Mouse (Mus musculus): ENCODE data around the gene Ank3. TPM values are rescaled to one million over a fixed set of nuclear protein-coding genes. Genes with fewer than 3 reads are reported as not detected.

Gene Ank3
- polyA plus RNA-seq, 1 experiment from 2014 or later = 7.1 TPM

GRCm38 (mm10) chr10:69389511-69389910, 9.1 kb upstream of the Ank3 start:
- no peak for ATAC-seq
- 73% methylated on average over 4 of the region's 4 CpGs for WGBS (ENCODE audit: insufficient replicate concordance)
- H3K27me3 ChIP-seq (ENCODE audit: insufficient read depth, low read length) = no peaks in the 10 kb centered on the region
- no peak overlapping the region for H3K9ac ChIP-seq (replicated peaks)
- H3K36me3 ChIP-seq (replicated peaks; ENCODE audit: insufficient read depth, low read length) = no peaks in the 10 kb centered on the region
- no peak overlapping the region for H3K4me3 ChIP-seq (ENCODE audit: low read depth, low read length)
- TF ChIP-seq CTCF (IDR thresholded peaks at IDR 0.05; ENCODE audit: low read depth) (no peak), EP300 (IDR thresholded peaks at IDR 0.05; ENCODE audit: low read depth) (no peak)
- H3K4me1 ChIP-seq (ENCODE audit: insufficient read depth) = no peaks in the 10 kb centered on the region
- no peak overlapping the region for H3K27ac ChIP-seq (ENCODE audit: low read depth)
- no peaks in the 10 kb centered on the region for H3K9me3 ChIP-seq (ENCODE audit: low read length)
- H3K4me2 ChIP-seq (ENCODE audit: low read depth, low read length) = no peak overlapping the region
- DNase-seq = no peak

- H3K27me3 ChIP-seq (ENCODE audit: insufficient read depth, low read length) = peaks cover 33% of the 10 kb centered on the region
- ATAC-seq = no peak
- DNase-seq = peak; percentile 18
Observed at GRCm38 (mm10) chr10:69398197-69398762, 293 bp upstream of the Ank3 start.

GRCm38 (mm10) chr10:69399814-69400385, 1.3 kb downstream of the Ank3 start:
- Histone ChIP-seq H3K27ac (ENCODE audit: low read depth) (no peak overlapping the region), H3K9ac (replicated peaks) (0 out of 2 replicates have a peak overlapping the region, but pooled peaks have one; percentile 57), H3K27me3 (ENCODE audit: insufficient read depth, low read length) (peaks cover 33% of the 10 kb centered on the region), H3K36me3 (replicated peaks; ENCODE audit: insufficient read depth, low read length) (no peaks in the 10 kb centered on the region), H3K9me3 (ENCODE audit: low read length) (no peaks in the 10 kb centered on the region), H3K4me2 (ENCODE audit: low read depth, low read length) (peak overlapping the region; percentile 90), H3K4me3 (ENCODE audit: low read depth, low read length) (peak overlapping the region; percentile 56), H3K4me1 (ENCODE audit: insufficient read depth) (peaks cover 4% of the 10 kb centered on the region)
- no peak for ATAC-seq
- TF ChIP-seq EP300 (IDR thresholded peaks at IDR 0.05; ENCODE audit: low read depth) = no peak
- TF ChIP-seq CTCF (IDR thresholded peaks at IDR 0.05; ENCODE audit: low read depth) = no peak
- 4% methylated on average over 17 of the region's 17 CpGs for WGBS (ENCODE audit: insufficient replicate concordance)
- no peak for DNase-seq

More at GRCm38 (mm10) chr10:69398197-69398762, 293 bp upstream of the Ank3 start:
- Histone ChIP-seq H3K27ac (ENCODE audit: low read depth) (no peak overlapping the region), H3K9ac (replicated peaks) (peak overlapping the region; percentile 57; the same call in 1 of the 2 replicates), H3K36me3 (replicated peaks; ENCODE audit: insufficient read depth, low read length) (no peaks in the 10 kb centered on the region), H3K4me2 (ENCODE audit: low read depth, low read length) (peak overlapping the region; percentile 90), H3K9me3 (ENCODE audit: low read length) (no peaks in the 10 kb centered on the region), H3K4me3 (ENCODE audit: low read depth, low read length) (peak overlapping the region; percentile 56), H3K4me1 (ENCODE audit: insufficient read depth) (peaks cover 4% of the 10 kb centered on the region)
- TF ChIP-seq CTCF (IDR thresholded peaks at IDR 0.05; ENCODE audit: low read depth) = no peak
- no peak for TF ChIP-seq EP300 (IDR thresholded peaks at IDR 0.05; ENCODE audit: low read depth)
- 1% methylated on average over 26 of the region's 26 CpGs for WGBS (ENCODE audit: insufficient replicate concordance)

DNA sequence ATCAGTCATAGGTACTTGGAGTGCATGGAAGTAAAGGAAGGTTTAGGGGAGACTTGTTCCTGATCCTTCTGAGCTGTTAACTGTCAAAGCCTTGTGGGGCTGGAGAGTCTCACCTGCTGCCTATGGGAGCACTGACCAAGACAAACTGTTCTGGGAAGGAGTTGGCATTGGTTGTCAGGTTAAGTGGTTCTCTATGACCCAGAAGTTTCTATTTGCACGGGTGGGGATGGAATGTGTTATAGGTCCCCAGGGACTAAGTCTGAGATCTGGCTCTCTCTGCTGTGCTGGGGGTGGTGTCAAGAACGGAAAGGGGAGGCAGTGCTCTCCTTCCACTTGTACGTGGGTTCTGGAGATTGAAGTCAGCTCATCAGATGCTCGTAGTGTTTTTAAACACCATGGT, 6.9 kb downstream of the Ank3 start:
- no peak for DNase-seq
- no peak overlapping the region for H3K4me2 ChIP-seq (ENCODE audit: low read depth, low read length)
- no peaks in the 10 kb centered on the region for H3K9me3 ChIP-seq (ENCODE audit: low read length)

DNA sequence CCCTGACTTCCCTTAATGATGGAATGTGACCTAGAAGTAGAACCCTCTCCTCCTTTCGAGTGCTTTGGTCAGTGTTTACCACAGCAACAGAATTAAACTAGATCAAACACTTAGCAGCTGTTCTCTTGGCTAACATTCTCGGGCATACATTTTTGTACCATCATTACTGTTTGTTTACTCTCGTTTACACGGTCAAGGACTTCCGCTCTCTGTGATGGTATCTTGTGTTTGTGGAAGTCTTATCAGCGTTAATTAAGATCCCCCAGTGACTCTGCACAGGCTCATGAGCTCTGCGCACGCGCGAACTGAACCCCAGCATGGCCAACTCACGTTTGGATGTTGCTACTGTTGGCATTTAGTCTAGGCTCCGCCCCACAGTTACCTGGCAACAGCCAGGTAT, 16.3 kb downstream of the Ank3 start:
- H3K27ac ChIP-seq (ENCODE audit: low read depth) = no peak overlapping the region
- H3K4me2 ChIP-seq (ENCODE audit: low read depth, low read length) = no peak overlapping the region
- H3K36me3 ChIP-seq (replicated peaks; ENCODE audit: insufficient read depth, low read length) = no peaks in the 10 kb centered on the region
- H3K9me3 ChIP-seq (ENCODE audit: low read length) = no peaks in the 10 kb centered on the region
- no peaks in the 10 kb centered on the region for H3K27me3 ChIP-seq (ENCODE audit: insufficient read depth, low read length)
- no peak overlapping the region for H3K4me3 ChIP-seq (ENCODE audit: low read depth, low read length)
- TF ChIP-seq EP300 (IDR thresholded peaks at IDR 0.05; ENCODE audit: low read depth) (no peak), CTCF (IDR thresholded peaks at IDR 0.05; ENCODE audit: low read depth) (no peak)
- DNase-seq = peak; percentile 16
- ATAC-seq = no peak
- 46% methylated on average over 12 of the region's 12 CpGs for WGBS (ENCODE audit: insufficient replicate concordance)
- no peaks in the 10 kb centered on the region for H3K4me1 ChIP-seq (ENCODE audit: insufficient read depth)
- no peak overlapping the region for H3K9ac ChIP-seq (replicated peaks)

More for the DNA sequence above, 6.9 kb downstream of the Ank3 start:
- TF ChIP-seq CTCF (IDR thresholded peaks at IDR 0.05; ENCODE audit: low read depth) (no peak), EP300 (IDR thresholded peaks at IDR 0.05; ENCODE audit: low read depth) (no peak)
- WGBS (ENCODE audit: insufficient replicate concordance) = 65% methylated on average over 4 of the region's 4 CpGs
- H3K4me3 ChIP-seq (ENCODE audit: low read depth, low read length) = no peak overlapping the region
- peaks cover 4% of the 10 kb centered on the region for H3K27me3 ChIP-seq (ENCODE audit: insufficient read depth, low read length)
- no peak overlapping the region for H3K27ac ChIP-seq (ENCODE audit: low read depth)
- H3K36me3 ChIP-seq (replicated peaks; ENCODE audit: insufficient read depth, low read length) = no peaks in the 10 kb centered on the region
- no peaks in the 10 kb centered on the region for H3K4me1 ChIP-seq (ENCODE audit: insufficient read depth)
- H3K9ac ChIP-seq (replicated peaks) = no peak overlapping the region
- no peak for ATAC-seq

GRCm38 (mm10) chr10:69418716-69419115, 20.1 kb downstream of the Ank3 start:
- no peak for TF ChIP-seq CTCF (IDR thresholded peaks at IDR 0.05; ENCODE audit: low read depth)
- no peak for TF ChIP-seq EP300 (IDR thresholded peaks at IDR 0.05; ENCODE audit: low read depth)
- ATAC-seq (no peak), DNase-seq (no peak)
- no peaks in the 10 kb centered on the region for H3K27me3 ChIP-seq (ENCODE audit: insufficient read depth, low read length)
- no peak overlapping the region for H3K27ac ChIP-seq (ENCODE audit: low read depth)
- H3K4me1 ChIP-seq (ENCODE audit: insufficient read depth) = no peaks in the 10 kb centered on the region
- 66% methylated on average over 8 of the region's 8 CpGs for WGBS (ENCODE audit: insufficient replicate concordance)
- H3K9ac ChIP-seq (replicated peaks) = no peak overlapping the region
- H3K4me2 ChIP-seq (ENCODE audit: low read depth, low read length) = no peak overlapping the region
- H3K9me3 ChIP-seq (ENCODE audit: low read length) = no peaks in the 10 kb centered on the region
- no peak overlapping the region for H3K4me3 ChIP-seq (ENCODE audit: low read depth, low read length)
- H3K36me3 ChIP-seq (replicated peaks; ENCODE audit: insufficient read depth, low read length) = no peaks in the 10 kb centered on the region

All from liver, postnatal 0 days (tissue).